Mouse (Mus musculus) brain, embryonic 14.5 days (tissue): Measurements from ENCODE around the gene C2cd5.

Experiments used
- CTCF ChIP-seq: fragments of 200-500 bp; IDR thresholded peaks from 2 replicates; pipeline ENCODE4 v1.5.1; 2012; ENCODE audit warnings: inconsistent platforms, mild to moderate bottlenecking, moderate library complexity, borderline replicate concordance; ENCODE audit not compliant: insufficient read depth, insufficient read length; ENCODE audit errors: extremely low read depth
- POLR2A ChIP-seq: fragments of 200-500 bp; IDR thresholded peaks from 2 replicates; pipeline ENCODE4 v1.6.1; 2012; ENCODE audit warnings: mild to moderate bottlenecking, inconsistent platforms, borderline replicate concordance; ENCODE audit not compliant: poor library complexity, insufficient read depth, insufficient read length, severe bottlenecking; ENCODE audit errors: extremely low read depth

DNA sequence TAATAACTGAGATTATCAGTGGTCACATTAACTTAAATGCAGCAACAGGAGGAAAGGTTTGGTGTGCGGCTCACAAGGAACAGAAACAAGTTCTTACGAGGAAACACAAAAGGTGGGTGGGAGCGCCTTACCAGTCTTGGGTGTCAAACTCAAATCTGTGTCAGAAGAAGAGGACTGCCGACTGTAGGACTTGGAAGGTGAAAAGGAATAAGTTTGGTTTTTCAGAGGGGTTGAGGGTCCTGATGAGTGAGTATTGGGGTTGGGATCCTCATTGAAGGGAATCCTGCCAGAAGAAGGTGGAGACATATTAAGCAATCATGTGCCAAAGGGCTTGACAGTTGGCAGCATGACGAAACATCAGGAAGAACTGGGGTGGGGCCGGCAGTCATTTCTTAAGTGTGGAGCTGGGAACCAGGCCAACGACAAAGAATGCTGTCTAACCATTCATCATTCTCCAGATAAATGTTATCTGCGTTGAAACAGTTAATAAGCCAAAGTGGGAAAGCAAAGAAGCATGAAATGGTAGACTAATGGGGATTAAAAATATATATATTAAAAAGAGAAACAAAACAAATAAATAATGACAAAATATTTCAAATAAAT, 27.4 kb downstream of the C2cd5 start:
- TF ChIP-seq CTCF (no peak), POLR2A (no peak)
